Mouse (Mus musculus) thymus, adult 2 months (tissue): ENCODE measurements around the gene Slc6a9.

Experiments used
- CTCF ChIP-seq: fragments of 200-500 bp; IDR thresholded peaks from 2 replicates; pipeline ENCODE4 v1.5.1; 2012; ENCODE audit warnings: mild to moderate bottlenecking, control low read depth, low read length, moderate library complexity, borderline replicate concordance; ENCODE audit not compliant: control insufficient read depth, poor library complexity, insufficient read depth; ENCODE audit errors: extremely low read depth
- POLR2A ChIP-seq: fragments of 200-500 bp; IDR thresholded peaks from 2 replicates; pipeline ENCODE4 v1.6.1; 2012; ENCODE audit warnings: mild to moderate bottlenecking, low read length, control low read depth, moderate library complexity; ENCODE audit not compliant: control insufficient read depth, poor library complexity, insufficient read depth; ENCODE audit errors: extremely low read depth

DNA sequence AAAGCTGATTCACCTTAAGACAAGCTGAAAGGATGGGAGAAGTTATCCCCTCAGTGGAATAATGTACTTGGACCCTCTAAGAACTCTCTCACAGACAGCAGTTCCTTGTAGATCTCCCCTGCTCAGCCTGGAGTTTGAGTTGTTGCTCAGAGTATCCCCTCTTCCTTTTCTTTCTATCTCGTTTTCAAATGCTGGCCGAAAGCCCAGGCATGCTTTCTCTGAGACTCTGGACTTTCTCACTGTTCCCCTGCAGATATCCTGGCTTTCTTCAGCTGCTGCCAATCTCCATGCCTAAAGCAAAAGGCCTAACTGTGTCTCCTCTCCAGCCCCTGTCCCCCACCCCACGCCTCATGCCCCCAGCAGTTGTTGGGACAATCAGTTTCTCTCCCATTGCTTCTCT lies 84.0 kb downstream of the Slc6a9 start:
- TF ChIP-seq POLR2A (no peak), CTCF (no peak)
